ENCODE assay signal across 16 mouse cellular contexts in genomic region chr4:134865340-134865739, GRCm38 (mm10). TPM values are rescaled to one million over a fixed set of nuclear protein-coding genes. Genes with fewer than 3 reads are reported as not detected.
DNase-seq lines count a peak whose midpoint lies in the region; ATAC-seq and TF ChIP-seq lines count a peak whose summit lies in the region.
"Had no signal": no experiment of that assay in that cellular context is flagged by ENCODE, and none has a peak within 500 bp of the region (broad histone marks: within the 10 kb centered on the region; RNA-seq: fewer than 3 reads in every experiment).

No protein-coding gene starts in this region.

- no peak for TF ChIP-seq CTCF in stomach, postnatal 0 days (IDR thresholded peaks at IDR 0.05; ENCODE audit: low read depth)
- no peak for TF ChIP-seq CTCF in thymus, adult 2 months (IDR thresholded peaks at IDR 0.05; ENCODE audit: borderline replicate concordance, control insufficient read depth, extremely low read depth, insufficient read depth, low read length, poor library complexity)

- H3K9me3 ChIP-seq in forebrain, embryonic 10.5 days = no peaks in the 10 kb centered on the region
- H3K9me3 ChIP-seq in forebrain, embryonic 14.5 days (replicated peaks; ENCODE audit: control insufficient read depth, low read length) = no peaks in the 10 kb centered on the region
- no peaks in the 10 kb centered on the region for H3K9me3 ChIP-seq in stomach, embryonic 15.5 days
- H3K9me3 ChIP-seq in stomach, postnatal 0 days (ENCODE audit: control insufficient read depth, low read length) = no peaks in the 10 kb centered on the region
- H3K9me3 ChIP-seq: hindbrain, embryonic 15.5 days; midbrain, embryonic 15.5 days; neural tube, embryonic 13.5 days had no signal

- peaks cover 17% of the 10 kb centered on the region for H3K4me1 ChIP-seq in forebrain, embryonic 10.5 days
- H3K4me1 ChIP-seq in forebrain, embryonic 14.5 days (ENCODE audit: control insufficient read depth, insufficient read depth, low read length) = no peaks in the 10 kb centered on the region
- H3K4me1 ChIP-seq in stomach, embryonic 15.5 days = peaks cover 7% of the 10 kb centered on the region
- no peaks in the 10 kb centered on the region; the same call in 1 of the 2 replicates for H3K4me1 ChIP-seq in stomach, postnatal 0 days (replicated peaks; ENCODE audit: control insufficient read depth, insufficient read depth)
- no peaks in the 10 kb centered on the region for H3K4me1 ChIP-seq in thymus, adult 2 months (replicated peaks; ENCODE audit: control insufficient read depth, insufficient read depth, low read length)
- H3K4me1 ChIP-seq: hindbrain, embryonic 15.5 days; midbrain, embryonic 15.5 days had no signal

- peaks cover 33% of the 10 kb centered on the region for H3K27me3 ChIP-seq in forebrain, embryonic 10.5 days (ENCODE audit: poor library complexity, severe bottlenecking)
- H3K27me3 ChIP-seq in forebrain, embryonic 14.5 days (replicated peaks; ENCODE audit: control insufficient read depth, insufficient read depth, low read length) = peaks cover 13% of the 10 kb centered on the region; the same call in 1 of the 2 replicates
- H3K27me3 ChIP-seq in stomach, embryonic 15.5 days (replicated peaks) = 0 out of 2 replicates have a peak, but pooled peaks cover 3% of the 10 kb centered on the region
- no peaks in the 10 kb centered on the region for H3K27me3 ChIP-seq in stomach, postnatal 0 days (ENCODE audit: control insufficient read depth, insufficient read depth, low read length)
- no peaks in the 10 kb centered on the region; the same call in 1 of the 2 replicates for H3K27me3 ChIP-seq in thymus, adult 2 months (ENCODE audit: control insufficient read depth, insufficient read depth, low read length)

- WGBS in forebrain, embryonic 10.5 days = 77% methylated on average over 6 of the region's 6 CpGs
- 73% methylated on average over 6 of the region's 6 CpGs for WGBS in forebrain, embryonic 14.5 days
- WGBS in stomach, embryonic 15.5 days = 63% methylated on average over 6 of the region's 6 CpGs
- WGBS in stomach, postnatal 0 days = 56% methylated on average over 6 of the region's 6 CpGs
- 86% methylated on average over 6 of the region's 6 CpGs for WGBS in thymus, adult 2 months

- H3K4me3 ChIP-seq in forebrain, embryonic 10.5 days = peak overlapping the region; percentile 15; the same call in 1 of the 2 replicates
- no peak overlapping the region for H3K4me3 ChIP-seq in forebrain, embryonic 14.5 days (ENCODE audit: low read depth, low read length)
- 0 out of 2 replicates have a peak overlapping the region, but pooled peaks have one; percentile 4 for H3K4me3 ChIP-seq in stomach, embryonic 15.5 days (replicated peaks)
- H3K4me3 ChIP-seq in stomach, postnatal 0 days (ENCODE audit: low read depth, low read length) = no peak overlapping the region
- no peak overlapping the region for H3K4me3 ChIP-seq in thymus, adult 2 months (ENCODE audit: control insufficient read depth, insufficient read depth, low read length)
- H3K4me3 ChIP-seq: hindbrain, embryonic 15.5 days; midbrain, embryonic 15.5 days; neural tube, embryonic 13.5 days had no signal

- no peak for ATAC-seq in forebrain, embryonic 14.5 days
- ATAC-seq in stomach, embryonic 15.5 days (ENCODE audit: insufficient read depth, low FRiP score, low read depth) = peak; percentile 66; the same call in 1 of the 2 replicates
- ATAC-seq in stomach, postnatal 0 days (ENCODE audit: low FRiP score, low TSS enrichment) = no peak
- ATAC-seq in megakaryocyte progenitor cell, adult 5-6 weeks (replicated peaks; ENCODE audit: poor library complexity) = peak; percentile 61
- ATAC-seq: midbrain, embryonic 15.5 days had no signal

- H3K4me2 ChIP-seq in forebrain, embryonic 14.5 days (ENCODE audit: low read length) = no peak overlapping the region
- H3K4me2 ChIP-seq in stomach, embryonic 15.5 days = no peak overlapping the region
- no peak overlapping the region for H3K4me2 ChIP-seq in stomach, postnatal 0 days (replicated peaks; ENCODE audit: low read depth)
- H3K4me2 ChIP-seq: hindbrain, embryonic 15.5 days; midbrain, embryonic 15.5 days; neural tube, embryonic 13.5 days had no signal

- no peak for TF ChIP-seq POLR2A in thymus, adult 2 months (IDR thresholded peaks at IDR 0.05; ENCODE audit: control insufficient read depth, extremely low read depth, insufficient read depth, low read length, poor library complexity)

- no peaks in the 10 kb centered on the region for H3K36me3 ChIP-seq in forebrain, embryonic 10.5 days (replicated peaks)
- no peaks in the 10 kb centered on the region for H3K36me3 ChIP-seq in forebrain, embryonic 14.5 days (ENCODE audit: control insufficient read depth, insufficient read depth, low read length)
- no peaks in the 10 kb centered on the region for H3K36me3 ChIP-seq in stomach, embryonic 15.5 days
- no peaks in the 10 kb centered on the region for H3K36me3 ChIP-seq in stomach, postnatal 0 days (ENCODE audit: control insufficient read depth, insufficient read depth, low read length)
- H3K36me3 ChIP-seq in thymus, adult 2 months (ENCODE audit: control insufficient read depth, insufficient read depth, low read length) = no peaks in the 10 kb centered on the region
- H3K36me3 ChIP-seq: hindbrain, embryonic 15.5 days; midbrain, embryonic 15.5 days; neural tube, embryonic 13.5 days had no signal

- peak overlapping the region; percentile 51 for H3K27ac ChIP-seq in forebrain, embryonic 10.5 days
- no peak overlapping the region for H3K27ac ChIP-seq in forebrain, embryonic 14.5 days (ENCODE audit: low read depth, low read length)
- no peak overlapping the region for H3K27ac ChIP-seq in stomach, embryonic 15.5 days
- H3K27ac ChIP-seq in stomach, postnatal 0 days (replicated peaks) = no peak overlapping the region
- H3K27ac ChIP-seq in thymus, adult 2 months (ENCODE audit: control insufficient read depth, insufficient read depth, low read length) = no peak overlapping the region
- H3K27ac ChIP-seq: hindbrain, embryonic 15.5 days; midbrain, embryonic 15.5 days; neural tube, embryonic 13.5 days had no signal

- H3K9ac ChIP-seq in forebrain, embryonic 14.5 days (ENCODE audit: low read length) = no peak overlapping the region
- no peak overlapping the region for H3K9ac ChIP-seq in stomach, embryonic 15.5 days
- H3K9ac ChIP-seq in stomach, postnatal 0 days (ENCODE audit: low read length) = no peak overlapping the region
- H3K9ac ChIP-seq: hindbrain, embryonic 15.5 days; midbrain, embryonic 15.5 days; neural tube, embryonic 13.5 days had no signal

- no peak for TF ChIP-seq EP300 in stomach, postnatal 0 days (optimal IDR thresholded peaks at IDR 0.05)

- no peak for DNase-seq in forebrain, embryonic 10.5 days (ENCODE audit: extremely low spot score, low spot score)
- DNase-seq in forebrain, embryonic 14.5 days (ENCODE audit: low spot score) = no peak
- no peak for DNase-seq in stomach, postnatal 0 days (ENCODE audit: low spot score)
- no peak for DNase-seq in kidney, adult 8-10 months
- no peak for DNase-seq in thymus, adult 18-20 months
- no peak for DNase-seq in thymus, adult 2 months
- DNase-seq: adrenal gland, postnatal 14 days; cerebellum, adult 18-20 months; embryo, embryonic 11 days had no signal

RNA-seq across cellular contexts. Expression of gene Rhd, which starts 1.0 kb away (rescaled TPM):
- polyA plus RNA-seq in forebrain, embryonic 10.5 days (2016; fragmentation: Nextera tagmentation; extraction: Ambion mirVana) = 10.6 and 14.5 TPM in 2 replicates
- polyA plus RNA-seq in forebrain, embryonic 14.5 days (2014; fragmentation: Nextera tagmentation; extraction: Ambion mirVana) = 0.85 and 0.99 TPM in 2 replicates
- 18.4 and 39.4 TPM in 2 replicates for polyA plus RNA-seq in stomach, embryonic 15.5 days (2015; fragmentation: Nextera tagmentation; extraction: Ambion mirVana)
- 0.47 TPM in 2 replicates for polyA plus RNA-seq in stomach, postnatal 0 days (2015; fragmentation: Nextera tagmentation; extraction: Ambion mirVana)
- 8.0 and 15.9 TPM in 2 replicates for total RNA-seq in megakaryocyte progenitor cell, adult 5-6 weeks (2015)
- total RNA-seq in megakaryocyte progenitor cell, adult 5-6 weeks (2017) = 15.3 and 29.2 TPM in 2 replicates
- 0.38 TPM in 1 of 2 replicates, not detected in the other for polyA plus RNA-seq in thymus, adult 2 months (2012; rRNA removed)
- total RNA-seq: gastrocnemius, adult 18-20 months; left cerebral cortex, postnatal 25 days had no signal

RNA-seq across cellular contexts. Expression of gene Maco1, which starts 12.2 kb away (rescaled TPM):
- polyA plus RNA-seq in forebrain, embryonic 10.5 days (2016; fragmentation: Nextera tagmentation; extraction: Ambion mirVana) = 33.0 and 35.0 TPM in 2 replicates
- polyA plus RNA-seq in forebrain, embryonic 14.5 days (2014; fragmentation: Nextera tagmentation; extraction: Ambion mirVana) = 81.9 and 92.5 TPM in 2 replicates
- polyA plus RNA-seq in stomach, embryonic 15.5 days (2015; fragmentation: Nextera tagmentation; extraction: Ambion mirVana) = 38.2 and 41.5 TPM in 2 replicates
- 20.8 and 24.1 TPM in 2 replicates for polyA plus RNA-seq in stomach, postnatal 0 days (2015; fragmentation: Nextera tagmentation; extraction: Ambion mirVana)
- total RNA-seq in megakaryocyte progenitor cell, adult 5-6 weeks (2015) = 31.4 and 33.0 TPM in 2 replicates
- total RNA-seq in megakaryocyte progenitor cell, adult 5-6 weeks (2017) = 34.2 and 38.5 TPM in 2 replicates
- 12.0 and 15.0 TPM in 2 replicates for polyA plus RNA-seq in thymus, adult 2 months (2012; rRNA removed)

RNA-seq across cellular contexts. Expression of gene Tmem50a, which starts 49.5 kb away (rescaled TPM):
- 107 and 112 TPM in 2 replicates for polyA plus RNA-seq in forebrain, embryonic 10.5 days (2016; fragmentation: Nextera tagmentation; extraction: Ambion mirVana)
- polyA plus RNA-seq in forebrain, embryonic 14.5 days (2014; fragmentation: Nextera tagmentation; extraction: Ambion mirVana) = 166 and 178 TPM in 2 replicates
- polyA plus RNA-seq in stomach, embryonic 15.5 days (2015; fragmentation: Nextera tagmentation; extraction: Ambion mirVana) = 167 and 170 TPM in 2 replicates
- polyA plus RNA-seq in stomach, postnatal 0 days (2015; fragmentation: Nextera tagmentation; extraction: Ambion mirVana) = 187 and 193 TPM in 2 replicates
- total RNA-seq in megakaryocyte progenitor cell, adult 5-6 weeks (2015) = 216 and 219 TPM in 2 replicates
- total RNA-seq in megakaryocyte progenitor cell, adult 5-6 weeks (2017) = 248 and 276 TPM in 2 replicates
- polyA plus RNA-seq in thymus, adult 2 months (2012; rRNA removed) = 196 and 226 TPM in 2 replicates

RNA-seq across cellular contexts. Expression of gene Rsrp1, which starts 58.1 kb away (rescaled TPM):
- 278 and 295 TPM in 2 replicates for polyA plus RNA-seq in forebrain, embryonic 10.5 days (2016; fragmentation: Nextera tagmentation; extraction: Ambion mirVana)
- polyA plus RNA-seq in forebrain, embryonic 14.5 days (2014; fragmentation: Nextera tagmentation; extraction: Ambion mirVana) = 363 and 474 TPM in 2 replicates
- 500 and 512 TPM in 2 replicates for polyA plus RNA-seq in stomach, embryonic 15.5 days (2015; fragmentation: Nextera tagmentation; extraction: Ambion mirVana)
- polyA plus RNA-seq in stomach, postnatal 0 days (2015; fragmentation: Nextera tagmentation; extraction: Ambion mirVana) = 278 and 283 TPM in 2 replicates
- total RNA-seq in megakaryocyte progenitor cell, adult 5-6 weeks (2015) = 413 and 462 TPM in 2 replicates
- total RNA-seq in megakaryocyte progenitor cell, adult 5-6 weeks (2017) = 119 and 154 TPM in 2 replicates
- polyA plus RNA-seq in thymus, adult 2 months (2012; rRNA removed) = 1,774 and 1,821 TPM in 2 replicates

Comparison
In these comparisons a context has a peak if more than half of its experiments do, and no peak if none do; other contexts are left out.
1. H3K4me3 ChIP-seq: peak in forebrain, embryonic 10.5 days (single experiment) and stomach, embryonic 15.5 days (single experiment); none in forebrain, embryonic 14.5 days (single experiment), stomach, postnatal 0 days (single experiment) and thymus, adult 2 months (single experiment).
2. ATAC-seq: peak in stomach, embryonic 15.5 days (single experiment) and megakaryocyte progenitor cell, adult 5-6 weeks (single experiment); none in forebrain, embryonic 14.5 days (single experiment) and stomach, postnatal 0 days (single experiment).